Mouse (Mus musculus) gastrocnemius, adult 18-20 months (tissue): ENCODE measurements around the gene Map4k1. TPM values are rescaled to one million over a fixed set of nuclear protein-coding genes. Genes with fewer than 3 reads are reported as not detected.

Experiments
- microRNA-seq: library from miRNA; unstranded; fragments of <30 nt; microRNA quantifications from one replicate; pipeline ENCODE4 v1.2.0, GENCODE M21; 2021
- total RNA-seq, 2 experiments: library from RNA; stranded (reverse); gene quantifications; 2 replicates each; pipeline ENCODE4 v1.2.3; 2021

Map4k1 gene
- total RNA-seq, 2 experiments from 2014 or later: 0.24 to 0.59 TPM

Small RNAs within 50 kb of the gene (microRNA-seq; reads per million reads assigned to microRNA genes)
- not detected for gene Gm44408

Other genes with a start within 250 kb of the Map4k1 start
- 10 to 100 TPM; 43.8 to 44.0 TPM for gene Mrps12, start 240.2 kb upstream of the Map4k1 start, total RNA-seq
- gene Sars2, start 240.1 kb upstream of the Map4k1 start, total RNA-seq: 10 to 100 TPM; 12.3 to 14.0 TPM
- not detected for gene Ccer2, start 225.9 kb upstream of the Map4k1 start, total RNA-seq
- 10 to 100 TPM; 95.9 to 98.2 TPM for gene Sirt2, start 215.3 kb upstream of the Map4k1 start, total RNA-seq
- 10 to 100 TPM; 33.2 to 34.9 TPM for gene Nfkbib, start 214.5 kb upstream of the Map4k1 start, total RNA-seq
- under 1 TPM; 0.45 to 0.46 TPM for gene Rinl, start 193.1 kb upstream of the Map4k1 start, total RNA-seq
- gene Hnrnpl, start 173.5 kb upstream of the Map4k1 start, total RNA-seq: 100 to 1,000 TPM; 110 to 131 TPM
- 100 to 1,000 TPM; 227 to 344 TPM for gene Ech1, start 156.8 kb upstream of the Map4k1 start, total RNA-seq
- 1 to 10 TPM; 1.7 to 3.9 TPM for gene Lgals4, start 148.2 kb upstream of the Map4k1 start, total RNA-seq
- gene Lgals7, start 118.2 kb upstream of the Map4k1 start, total RNA-seq: under 1 TPM in 1 of 2 experiments, not detected in 1; 0.66 TPM
- under 1 TPM; 0.09 TPM for gene Capn12, start 100.6 kb upstream of the Map4k1 start, total RNA-seq
- 10 to 100 TPM; 29.6 to 46.1 TPM for gene Actn4, start 19.7 kb upstream of the Map4k1 start, total RNA-seq
- 100 to 1,000 TPM; 128 TPM for gene Eif3k, start 186 bp upstream of the Map4k1 start, total RNA-seq
- gene Ryr1, start 143.1 kb downstream of the Map4k1 start, total RNA-seq: 1,000 to 10,000 TPM; 1,704 to 1,734 TPM
- gene Rasgrp4, start 152.8 kb downstream of the Map4k1 start, total RNA-seq: under 1 TPM; 0.52 to 0.62 TPM
- 1 to 10 TPM; 9.1 to 9.4 TPM for gene Fam98c, start 174.2 kb downstream of the Map4k1 start, total RNA-seq
- gene Ggn, start 188.2 kb downstream of the Map4k1 start, total RNA-seq: under 1 TPM; 0.27 to 0.33 TPM
- gene Spred3, start 188.4 kb downstream of the Map4k1 start, total RNA-seq: 1 to 10 TPM; 1.9 to 3.1 TPM
- 100 to 1,000 TPM; 202 to 256 TPM for gene Psmd8, start 198.7 kb downstream of the Map4k1 start, total RNA-seq
- under 1 TPM; 0.14 to 0.47 TPM for gene Catsperg1, start 232.0 kb downstream of the Map4k1 start, total RNA-seq